Mouse (Mus musculus): ENCODE results near the gene Tob2.

- TF ChIP-seq CTCF (IDR thresholded peaks at IDR 0.05; ENCODE audit: low read depth) (no peak), EP300 (IDR thresholded peaks at IDR 0.05; ENCODE audit: low read depth) (no peak)
These were observed 30.6 kb upstream of the Tob2 start for GRCm38 (mm10) chr15:81889175-81889574.

All from liver, postnatal 0 days (tissue).